21 mouse cellular contexts compared by ENCODE assay signal in the genomic region with DNA sequence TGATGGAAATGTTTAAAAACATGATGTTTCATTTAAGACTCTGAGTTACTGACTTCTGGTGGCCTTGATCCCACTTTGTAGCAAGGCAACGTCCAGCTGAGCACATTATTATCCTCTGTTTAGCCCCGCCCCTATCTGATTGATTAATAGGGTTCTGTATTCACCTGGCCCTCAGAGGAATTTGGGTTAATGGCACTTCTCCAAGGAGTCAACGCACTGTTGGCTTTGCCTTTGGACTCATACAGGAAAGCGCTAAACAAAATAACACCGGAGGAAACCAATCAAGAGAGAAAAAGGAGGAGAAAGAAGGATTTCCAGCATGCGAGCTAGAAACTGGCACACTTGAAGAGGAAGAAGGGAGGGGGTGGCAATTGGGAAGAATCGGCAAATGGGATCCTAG.
"Had no signal": no experiment of that assay in that cellular context is flagged by ENCODE, and none has a peak within 500 bp of the region (broad histone marks: within the 10 kb centered on the region; RNA-seq: fewer than 3 reads in every experiment).

No protein-coding gene starts in this region.

- H3K36me3 ChIP-seq: heart, embryonic 10.5 days; heart, embryonic 12.5 days; hindbrain, embryonic 10.5 days; hindbrain, embryonic 12.5 days; intestine, embryonic 15.5 days; kidney, embryonic 15.5 days; limb, embryonic 10.5 days; limb, embryonic 12.5 days; liver, embryonic 12.5 days had no signal

- DNase-seq: gastrocnemius, adult 2 months; gastrocnemius, postnatal 10 days; gastrocnemius, postnatal 25 days; heart, postnatal 10 days; heart, postnatal 4 days; kidney, postnatal 25 days; liver had no signal

- H3K27me3 ChIP-seq: heart, embryonic 12.5 days; hindbrain, embryonic 12.5 days; intestine, embryonic 15.5 days; kidney, embryonic 15.5 days; limb, embryonic 12.5 days; liver, embryonic 12.5 days had no signal

- H3K4me1 ChIP-seq: heart, embryonic 10.5 days; heart, embryonic 12.5 days; hindbrain, embryonic 10.5 days; hindbrain, embryonic 12.5 days; intestine, embryonic 15.5 days; kidney, embryonic 15.5 days; limb, embryonic 10.5 days; limb, embryonic 12.5 days; liver, embryonic 12.5 days had no signal

- H3K4me3 ChIP-seq: gastrocnemius, adult 2 months; heart, embryonic 10.5 days; heart, embryonic 12.5 days; hindbrain, embryonic 10.5 days; hindbrain, embryonic 12.5 days; intestine, embryonic 15.5 days; kidney, embryonic 15.5 days; layer of hippocampus, adult 2 months; left cerebral cortex, adult 2 months; limb, embryonic 10.5 days; limb, embryonic 12.5 days; liver, embryonic 12.5 days had no signal

- H3K9ac ChIP-seq: heart, embryonic 12.5 days; hindbrain, embryonic 12.5 days; hindbrain, embryonic 14.5 days; intestine, embryonic 15.5 days; kidney, embryonic 15.5 days; limb, embryonic 12.5 days; liver, embryonic 12.5 days; liver, embryonic 14.5 days had no signal

- H3K27ac ChIP-seq: gastrocnemius, adult 2 months; heart, embryonic 10.5 days; hindbrain, embryonic 10.5 days; hindbrain, embryonic 12.5 days; hindbrain, embryonic 14.5 days; intestine, embryonic 15.5 days; kidney, embryonic 15.5 days; kidney, postnatal 0 days; layer of hippocampus, adult 2 months; left cerebral cortex, adult 2 months; limb, embryonic 10.5 days; limb, embryonic 12.5 days; liver, embryonic 12.5 days; liver, embryonic 14.5 days had no signal
